Mouse (Mus musculus) lung, postnatal 10 days (tissue): ENCODE results near the gene Mt4.
"Not testable (repeated sequence)": the region's sequence is repeated elsewhere in the genome, so short reads cannot be mapped to it uniquely, and the experiment has no call there.

Experiments used
- DNase-seq: peaks from one replicate; pipeline ENCODE4 v3.0.0; 2021

Mt4 gene

DNA sequence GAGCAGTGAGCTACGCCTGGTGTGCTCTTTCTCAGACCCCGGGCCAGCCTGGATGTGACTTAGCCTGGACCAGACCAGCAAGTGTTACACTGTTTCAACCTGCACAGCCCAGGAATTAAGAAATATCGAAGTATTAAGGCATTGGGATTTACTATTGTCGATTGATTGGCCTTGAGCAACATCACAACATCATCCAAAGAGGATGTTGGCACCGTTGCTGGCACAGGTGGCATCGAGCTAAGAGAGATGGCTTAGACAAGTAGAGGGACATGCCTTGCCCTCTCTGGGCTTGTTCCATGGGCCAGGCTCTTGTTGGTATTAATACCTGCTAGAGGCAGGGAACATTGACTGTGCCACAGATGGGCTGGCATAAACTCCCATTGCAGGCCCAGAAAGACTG lies 1.4 kb upstream of the Mt4 start:
- no peak for DNase-seq

- DNase-seq: no peak
Observed at GRCm38 (mm10) chr8:94136192-94136591, 805 bp upstream of the Mt4 start.

GRCm38 (mm10) chr8:94140266-94140795 lies 3.3 kb downstream of the Mt4 start:
- DNase-seq: no peak

- DNase-seq: no peak
Observed at GRCm38 (mm10) chr8:94148236-94148635, 11.2 kb downstream of the Mt4 start.

GRCm38 (mm10) chr8:94150925-94151324 lies 13.9 kb downstream of the Mt4 start:
- no peak for DNase-seq

- DNase-seq: peak; percentile 35
Observed at GRCm38 (mm10) chr8:94152513-94153300, 15.7 kb downstream of the Mt4 start, which contains the start of gene Mt3. Gene Mt3, plus strand, starts transcription at chr8:94152607.

DNA sequence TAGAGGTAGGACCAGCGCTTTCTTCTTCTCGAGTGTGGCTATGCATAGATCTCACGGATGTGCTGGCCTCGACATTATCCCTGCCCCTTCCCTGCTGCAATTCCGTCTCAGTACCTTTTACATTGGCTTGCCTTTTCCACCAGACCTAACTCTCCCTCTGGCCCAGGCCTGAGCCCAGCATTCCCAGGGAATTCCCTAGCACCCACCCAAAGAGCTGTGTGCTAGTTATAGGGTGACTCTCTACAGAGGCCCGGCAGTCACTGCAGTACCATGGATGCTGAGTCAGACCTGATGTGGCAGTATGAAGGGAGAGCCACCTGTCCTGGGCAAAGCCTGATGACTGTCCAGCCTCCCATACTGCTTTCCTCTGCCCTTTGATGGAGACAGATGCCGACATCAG lies 16.5 kb downstream of the Mt4 start:
- no peak for DNase-seq

DNA sequence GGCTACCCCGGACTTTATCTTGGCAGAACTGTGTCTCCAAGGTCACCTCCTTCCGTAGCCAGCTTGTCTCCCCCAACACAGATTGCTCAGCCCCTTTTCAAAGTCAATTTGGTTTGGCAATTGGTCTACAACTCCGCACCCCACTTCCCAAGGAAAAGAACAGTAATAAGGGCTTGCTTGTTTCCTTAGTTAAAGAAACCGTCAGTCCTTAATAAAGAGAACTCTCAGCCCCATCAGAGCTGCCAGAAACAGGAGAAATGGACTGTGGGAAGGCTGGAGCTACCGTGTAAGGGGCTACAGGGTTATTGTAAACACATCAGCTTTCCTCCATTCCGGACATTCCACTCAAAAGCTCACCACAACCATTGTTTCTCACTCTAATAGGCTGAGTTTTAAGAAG lies 17.5 kb downstream of the Mt4 start:
- no peak for DNase-seq

- peak; percentile 20 for DNase-seq
Observed at GRCm38 (mm10) chr8:94156092-94156491, 19.1 kb downstream of the Mt4 start.

- not testable (repeated sequence) for DNase-seq
Observed at GRCm38 (mm10) chr8:94165772-94166171, 28.8 kb downstream of the Mt4 start.

DNA sequence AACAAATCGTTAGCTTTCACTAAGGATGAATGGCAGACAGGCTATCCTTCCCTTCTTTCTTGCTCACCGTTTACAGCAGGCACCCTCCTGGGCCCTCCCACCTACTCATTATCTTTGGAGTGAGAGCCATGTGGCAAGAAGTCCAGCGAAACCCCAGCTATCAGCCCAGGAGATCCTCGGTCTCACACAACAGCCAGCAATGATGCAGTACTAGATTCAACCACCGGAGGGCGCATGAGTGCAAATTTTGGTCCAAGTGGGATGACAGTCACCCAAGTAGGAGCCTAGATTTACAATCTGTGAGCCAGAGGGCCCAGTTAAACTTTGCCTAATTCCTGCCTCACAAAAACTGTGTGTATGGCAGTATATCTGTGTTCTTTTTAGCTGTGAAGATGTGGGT lies 30.2 kb downstream of the Mt4 start:
- peak; percentile 91 for DNase-seq

GRCm38 (mm10) chr8:94169547-94169946 lies 32.5 kb downstream of the Mt4 start:
- no peak for DNase-seq

DNA sequence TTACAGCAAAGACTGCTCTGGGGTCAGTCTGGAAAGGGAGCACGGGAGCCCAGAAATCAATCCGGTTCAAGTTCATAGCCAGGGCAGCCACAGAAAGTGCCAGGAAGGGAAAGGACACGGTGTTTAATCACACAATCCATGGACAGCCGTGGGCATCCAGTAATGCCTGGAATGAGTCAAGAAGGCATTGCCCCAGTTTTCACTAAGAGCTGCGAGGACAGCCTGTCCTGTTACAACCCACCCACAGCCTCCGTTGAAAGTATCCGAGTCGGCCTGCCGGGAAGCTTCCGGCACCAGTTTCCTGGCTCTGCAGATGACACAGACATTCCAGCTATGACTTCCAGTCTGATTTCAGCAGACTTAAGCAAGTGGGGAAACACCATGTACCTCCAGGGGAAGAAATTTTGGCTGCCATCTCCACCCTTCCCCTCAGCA lies 34.3 kb downstream of the Mt4 start:
- peak; percentile 52 for DNase-seq

DNA sequence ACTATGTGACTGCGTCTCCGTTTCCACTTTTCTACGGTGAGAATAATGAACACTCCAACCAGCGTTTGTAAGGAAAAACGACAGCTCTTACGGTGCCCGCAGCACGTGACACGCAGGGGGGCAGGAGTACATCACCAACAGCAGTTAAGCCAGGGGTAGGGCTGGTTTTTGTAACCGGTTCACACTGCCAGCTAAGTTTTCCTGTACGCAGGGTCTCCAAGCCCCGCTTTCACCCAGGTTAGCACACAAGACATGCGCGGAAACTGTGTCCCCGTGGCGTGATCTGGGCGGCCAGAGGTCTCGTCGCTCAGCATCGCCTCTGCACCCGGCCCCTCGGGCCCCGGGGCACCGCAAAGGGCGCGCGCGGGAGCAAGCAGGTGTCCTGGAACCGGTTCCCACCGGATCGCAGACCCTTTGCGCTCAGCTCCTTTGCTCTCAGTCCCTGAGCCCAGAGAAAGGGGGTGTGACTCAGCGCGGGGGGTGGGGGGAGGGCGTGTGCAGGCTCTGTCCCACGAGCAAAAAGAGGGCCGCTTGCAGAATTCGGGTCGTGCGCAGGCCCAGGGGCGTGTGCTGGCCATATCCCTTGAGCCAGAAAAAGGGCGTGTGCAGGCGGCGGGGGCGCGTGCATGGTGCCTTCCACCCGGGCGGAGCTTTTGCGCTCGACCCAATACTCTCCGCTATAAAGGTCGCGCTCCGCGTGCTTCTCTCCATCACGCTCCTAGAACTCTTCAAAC lies 35.2 kb downstream of the Mt4 start, which contains the start of gene Mt2:
TSS of gene Mt2 (plus strand) at position 590 of the 734 bp plus-strand sequence.
- peak; percentile 76 for DNase-seq

- DNase-seq: no peak
Observed at GRCm38 (mm10) chr8:94172809-94173732, 36.1 kb downstream of the Mt4 start.

DNA sequence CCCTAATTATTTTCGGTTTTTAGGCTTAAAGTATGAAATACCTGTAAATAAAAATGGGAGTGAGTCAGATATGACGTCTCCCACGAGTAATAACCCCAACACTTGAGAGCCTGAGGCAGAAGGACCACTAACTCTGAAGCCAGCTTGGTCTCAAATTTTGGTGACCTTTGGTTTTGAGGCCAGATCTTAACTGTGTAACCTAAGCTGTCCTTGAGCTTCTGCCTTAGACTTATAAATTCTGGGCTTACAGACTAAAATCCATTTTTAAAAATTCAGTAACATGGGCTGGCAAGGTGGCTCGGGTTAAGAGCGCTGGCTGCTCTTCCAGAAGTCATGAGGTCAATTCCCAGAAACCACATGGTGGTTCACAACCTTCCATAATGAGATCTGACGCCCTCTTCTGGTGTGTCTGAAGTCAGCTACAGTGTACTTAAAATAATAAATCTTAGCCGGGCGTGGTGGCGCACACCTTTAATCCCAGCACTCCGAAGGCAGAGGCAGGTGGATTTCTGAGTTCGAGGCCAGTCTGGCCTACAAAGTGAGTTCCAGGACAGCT lies 36.9 kb downstream of the Mt4 start:
- no peak for DNase-seq

- DNase-seq: no peak
Observed at GRCm38 (mm10) chr8:94174619-94175213, 37.7 kb downstream of the Mt4 start.

- DNase-seq: no peak
Observed at GRCm38 (mm10) chr8:94177716-94178390, 40.9 kb downstream of the Mt4 start.

DNA sequence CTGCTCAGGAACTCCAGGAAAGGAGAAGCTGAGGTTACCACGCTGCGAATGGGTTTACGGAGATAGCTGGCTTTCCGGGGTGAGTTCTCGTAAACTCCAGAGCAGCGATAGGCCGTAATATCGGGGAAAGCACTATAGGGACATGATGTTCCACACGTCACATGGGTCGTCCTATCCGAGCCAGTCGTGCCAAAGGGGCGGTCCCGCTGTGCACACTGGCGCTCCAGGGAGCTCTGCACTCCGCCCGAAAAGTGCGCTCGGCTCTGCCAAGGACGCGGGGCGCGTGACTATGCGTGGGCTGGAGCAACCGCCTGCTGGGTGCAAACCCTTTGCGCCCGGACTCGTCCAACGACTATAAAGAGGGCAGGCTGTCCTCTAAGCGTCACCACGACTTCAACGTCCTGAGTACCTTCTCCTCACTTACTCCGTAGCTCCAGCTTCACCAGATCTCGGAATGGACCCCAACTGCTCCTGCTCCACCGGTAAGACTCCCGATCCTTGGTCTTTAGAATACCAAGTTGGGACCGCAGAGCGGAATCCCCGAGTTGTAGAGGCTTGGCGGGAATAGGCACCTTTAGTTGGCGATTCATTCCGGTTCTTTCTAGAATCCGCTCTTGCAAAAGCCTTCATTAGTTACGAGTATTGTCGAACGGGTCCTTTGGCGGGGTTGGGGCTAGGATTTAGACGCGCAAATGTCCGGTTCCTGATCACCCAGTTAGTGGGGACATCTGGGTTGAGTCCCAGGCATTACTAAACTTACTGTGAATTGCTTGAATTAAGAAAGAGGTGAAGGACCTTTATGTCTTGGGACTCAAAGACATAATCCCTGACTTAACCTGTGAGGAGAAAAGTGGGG lies 42.1 kb downstream of the Mt4 start, which contains the start of gene Mt1:
TSS of gene Mt1 (plus strand) at position 226 of the 856 bp plus-strand sequence.
- DNase-seq: peak; percentile 91
